Comparison of ENCODE assay signal across 16 mouse cellular contexts in genomic region chr10:127312858-127313257, GRCm38 (mm10). TPM values are rescaled to one million over a fixed set of nuclear protein-coding genes. Genes with fewer than 3 reads are reported as not detected.
A peak's percentile ranks its signal among the peaks of the same experiment; 100 is the strongest.
DNase-seq lines count a peak whose midpoint lies in the region; ATAC-seq and TF ChIP-seq lines count a peak whose summit lies in the region.
"Had no signal": no experiment of that assay in that cellular context is flagged by ENCODE, and none has a peak within 500 bp of the region (broad histone marks: within the 10 kb centered on the region; RNA-seq: fewer than 3 reads in every experiment).

No protein-coding gene starts in this region.

- intact Hi-C loops in left cerebral cortex, adult 2 months (cut with DNase I), result loop anchor here (5.0 kb wide), 1 partner anchor 191 kb away; the partner anchor contains the start of gene Os9

- no peak for DNase-seq in left cerebral cortex, adult 2 months (ENCODE audit: extremely low spot score in 1 of 2, low spot score in 2 of 2)
- no peak for DNase-seq in left cerebral cortex, adult 18-20 months (ENCODE audit: low spot score in 2 of 2)
- no peak for DNase-seq in layer of hippocampus, adult 11-12 months (ENCODE audit: low spot score)
- DNase-seq in adrenal gland, adult 8-10 months, result no peak

- no peaks in the 10 kb centered on the region for H3K27me3 ChIP-seq in ES-Bruce4 (ENCODE audit: control insufficient read depth, insufficient read depth, low read length, poor library complexity, severe bottlenecking)
- H3K27me3 ChIP-seq: CH12.LX; midbrain, embryonic 12.5 days had no signal

- H3K79me2 ChIP-seq in macrophage (ENCODE audit: inconsistent target), result peaks cover 9% of the 10 kb centered on the region; the same call in 1 of the 2 replicates

- H3K9me3 ChIP-seq in ES-Bruce4 (replicated peaks; ENCODE audit: control insufficient read depth, insufficient read depth, low read length, poor library complexity, severe bottlenecking), result no peaks in the 10 kb centered on the region
- H3K9me3 ChIP-seq: midbrain, embryonic 12.5 days had no signal

- no peak for TF ChIP-seq CTCF in left cerebral cortex, adult 2 months (IDR thresholded peaks at IDR 0.05)
- no peak for TF ChIP-seq CTCF in ES-Bruce4 (IDR thresholded peaks at IDR 0.05; ENCODE audit: low read depth, low read length)

- 33% methylated on average over 3 of the region's 4 CpGs for WGBS in macrophage (ENCODE audit: missing documents)

- no peak for TF ChIP-seq POLR2A in ES-Bruce4 (IDR thresholded peaks at IDR 0.05; ENCODE audit: insufficient read depth, low read length)

- ATAC-seq in common myeloid progenitor, adult 5-6 weeks (replicated peaks; ENCODE audit: low read depth, poor library complexity, severe bottlenecking), result 0 out of 2 replicates have a peak, but pooled peaks have one; percentile 5

- no peaks in the 10 kb centered on the region for H3K4me1 ChIP-seq in ES-Bruce4 (ENCODE audit: control insufficient read depth, insufficient read depth, low read length)

- TF ChIP-seq EP300 in ES-Bruce4 (IDR thresholded peaks at IDR 0.05; ENCODE audit: insufficient read depth, low read depth, low read length), result no peak

- H3K27ac ChIP-seq in left cerebral cortex, adult 2 months, result 0 out of 2 replicates have a peak overlapping the region, but pooled peaks have one; percentile 89
- H3K27ac ChIP-seq in ES-Bruce4 (ENCODE audit: insufficient read depth, low read length) (peak overlapping the region; percentile 59; the same call in 1 of the 2 replicates), macrophage (peak overlapping the region; percentile 77)

- no peak overlapping the region for H3K9ac ChIP-seq in ES-Bruce4 (ENCODE audit: low read depth, poor library complexity, severe bottlenecking)

- peaks cover 16% of the 10 kb centered on the region for H3K36me3 ChIP-seq in ES-Bruce4 (ENCODE audit: control insufficient read depth, insufficient read depth, low read length, poor library complexity, severe bottlenecking)
- peaks cover 10% of the 10 kb centered on the region for H3K36me3 ChIP-seq in macrophage (ENCODE audit: inconsistent target)

- H3K4me3 ChIP-seq in left cerebral cortex, adult 2 months, result no peak overlapping the region
- H3K4me3 ChIP-seq in ES-Bruce4 (ENCODE audit: low read depth, low read length) (no peak overlapping the region), macrophage (ENCODE audit: inconsistent target) (0 out of 2 replicates have a peak overlapping the region, but pooled peaks have one; percentile 75)

RNA-seq across cellular contexts. Expression of gene Mars, which starts 1.3 kb away (rescaled TPM):
- total RNA-seq in left cerebral cortex, adult 2 months (2021), result 10 to 100 TPM; 55.3 to 61.5 TPM
- 10 to 100 TPM; 53.3 to 57.9 TPM for total RNA-seq in left cerebral cortex, adult 18-20 months (2021)
- polyA plus RNA-seq in ES-Bruce4 (2011; ENCODE audit: insufficient read depth, insufficient read length, low read depth, missing spikeins), result 129 and 136 TPM in 2 replicates
- total RNA-seq in common myeloid progenitor, adult 5-6 weeks (2017), result 181 and 187 TPM in 2 replicates
- 10 to 100 TPM in 24 of 26 experiments, 1 to 10 TPM in 2; 6.5 to 62.2 (median 30.8) TPM for total RNA-seq in macrophage (2018; cell fraction: chromatin; rRNA removed)
- 10 to 100 TPM; 11.1 to 29.3 (median 22.8) TPM for total RNA-seq in macrophage (2018; cell fraction: cytosol; rRNA removed)
- total RNA-seq in macrophage (2018; cell fraction: nucleus; rRNA removed), result 10 to 100 TPM in 23 of 26 experiments, 1 to 10 TPM in 3; 7.3 to 42.5 (median 27.1) TPM
- polyA plus RNA-seq in macrophage (2018), result 19.9 to 28.8 TPM (median 20.2 TPM) in 3 replicates
- total RNA-seq in adrenal gland, adult 8-10 months (2022), result 100 to 1,000 TPM in 1 of 4 experiments, 10 to 100 TPM in 3; 79.7 to 107 (median 92.0) TPM

RNA-seq across cellular contexts. Expression of gene Arhgap9, which starts 8.9 kb away (rescaled TPM):
- total RNA-seq in left cerebral cortex, adult 2 months (2021), result 1 to 10 TPM in 1 of 2 experiments, under 1 TPM in 1; 0.47 to 1.2 TPM
- 1 to 10 TPM; 1.1 TPM for total RNA-seq in left cerebral cortex, adult 18-20 months (2021)
- polyA plus RNA-seq in ES-Bruce4 (2011; ENCODE audit: insufficient read depth, insufficient read length, low read depth, missing spikeins), result 8.5 and 9.1 TPM in 2 replicates
- 13.6 and 24.3 TPM in 2 replicates for total RNA-seq in common myeloid progenitor, adult 5-6 weeks (2017)
- 100 to 1,000 TPM in 9 of 26 experiments, 10 to 100 TPM in 16, 1 to 10 TPM in 1; 7.6 to 191 (median 75.7) TPM for total RNA-seq in macrophage (2018; cell fraction: chromatin; rRNA removed)
- 100 to 1,000 TPM in 9 of 26 experiments, 10 to 100 TPM in 17; 57.0 to 121 (median 82.1) TPM for total RNA-seq in macrophage (2018; cell fraction: cytosol; rRNA removed)
- 100 to 1,000 TPM in 4 of 26 experiments, 10 to 100 TPM in 22; 18.8 to 137 (median 66.9) TPM for total RNA-seq in macrophage (2018; cell fraction: nucleus; rRNA removed)
- 48.5 to 115 TPM (median 70.4 TPM) in 3 replicates for polyA plus RNA-seq in macrophage (2018)
- 1 to 10 TPM; 2.2 to 5.0 (median 3.6) TPM for total RNA-seq in adrenal gland, adult 8-10 months (2022)

RNA-seq across cellular contexts. Expression of gene Mbd6, which starts 24.0 kb away (rescaled TPM):
- total RNA-seq in left cerebral cortex, adult 2 months (2021), result 10 to 100 TPM; 42.2 to 52.4 TPM
- total RNA-seq in left cerebral cortex, adult 18-20 months (2021), result 10 to 100 TPM; 43.5 to 46.3 TPM
- 26.2 and 26.7 TPM in 2 replicates for polyA plus RNA-seq in ES-Bruce4 (2011; ENCODE audit: insufficient read depth, insufficient read length, low read depth, missing spikeins)
- total RNA-seq in common myeloid progenitor, adult 5-6 weeks (2017), result 5.2 and 8.7 TPM in 2 replicates
- total RNA-seq in macrophage (2018; cell fraction: chromatin; rRNA removed), result 100 to 1,000 TPM in 25 of 26 experiments, 10 to 100 TPM in 1; 84.5 to 264 (median 195) TPM
- total RNA-seq in macrophage (2018; cell fraction: cytosol; rRNA removed), result 10 to 100 TPM; 24.6 to 53.2 (median 34.6) TPM
- total RNA-seq in macrophage (2018; cell fraction: nucleus; rRNA removed), result 100 to 1,000 TPM in 24 of 26 experiments, 10 to 100 TPM in 2; 88.1 to 233 (median 149) TPM
- 13.5 to 25.4 TPM (median 19.5 TPM) in 3 replicates for polyA plus RNA-seq in macrophage (2018)
- total RNA-seq in adrenal gland, adult 8-10 months (2022), result 10 to 100 TPM; 43.1 to 84.1 (median 62.3) TPM

RNA-seq across cellular contexts. Expression of gene Gli1, which starts 28.9 kb away (rescaled TPM):
- total RNA-seq in left cerebral cortex, adult 2 months (2021), result 1 to 10 TPM; 3.3 to 4.5 TPM
- 1 to 10 TPM; 3.0 to 4.4 TPM for total RNA-seq in left cerebral cortex, adult 18-20 months (2021)
- polyA plus RNA-seq in ES-Bruce4 (2011; ENCODE audit: insufficient read depth, insufficient read length, low read depth, missing spikeins) (19.8 and 21.4 TPM in 2 replicates), macrophage (2018) (not detected in 3 replicates)
- total RNA-seq in common myeloid progenitor, adult 5-6 weeks (2017), result not detected in 2 replicates
- not detected for total RNA-seq in macrophage (2018; cell fraction: chromatin; rRNA removed)
- not detected for total RNA-seq in macrophage (2018; cell fraction: cytosol; rRNA removed)
- total RNA-seq in macrophage (2018; cell fraction: nucleus; rRNA removed), result under 1 TPM in 1 of 26 experiments, not detected in 25; 0.55 TPM
- 1 to 10 TPM; 4.4 to 6.4 (median 5.2) TPM for total RNA-seq in adrenal gland, adult 8-10 months (2022)

RNA-seq across cellular contexts. Expression of gene Inhbe, which starts 41.4 kb away (rescaled TPM):
- under 1 TPM in 1 of 2 experiments, not detected in 1; 0.29 TPM for total RNA-seq in left cerebral cortex, adult 2 months (2021)
- total RNA-seq in left cerebral cortex, adult 18-20 months (2021), result under 1 TPM; 0.07 to 0.14 TPM
- polyA plus RNA-seq in ES-Bruce4 (2011; ENCODE audit: insufficient read depth, insufficient read length, low read depth, missing spikeins) (not detected in 2 replicates), macrophage (2018) (not detected in 3 replicates)
- not detected in 2 replicates for total RNA-seq in common myeloid progenitor, adult 5-6 weeks (2017)
- not detected for total RNA-seq in macrophage (2018; cell fraction: chromatin; rRNA removed)
- total RNA-seq in macrophage (2018; cell fraction: cytosol; rRNA removed), result not detected
- under 1 TPM in 1 of 26 experiments, not detected in 25; 0.17 TPM for total RNA-seq in macrophage (2018; cell fraction: nucleus; rRNA removed)
- under 1 TPM in 1 of 4 experiments, not detected in 3; 0.11 TPM for total RNA-seq in adrenal gland, adult 8-10 months (2022)
- total RNA-seq: gastrocnemius, adult 18-20 months; heart, postnatal 25 days had no signal
- polyA plus RNA-seq: brain, embryonic 14.5 days; forebrain, embryonic 16.5 days; inflammation-experienced regulatory T-cells, adult 6 months; large intestine, adult 2 months; midbrain, embryonic 12.5 days; testis, adult 2 months had no signal
